Mouse (Mus musculus): Measurements from ENCODE around the gene Krt18.

Krt18 gene

GRCm38 (mm10) chr15:102010569-102011245, 17.3 kb upstream of the Krt18 start:
- no peak for DNase-seq (ENCODE audit: low spot score)

- DNase-seq (ENCODE audit: low spot score): no peak
Measured at GRCm38 (mm10) chr15:102012260-102012765, 15.7 kb upstream of the Krt18 start.

- DNase-seq (ENCODE audit: low spot score): no peak
Measured at GRCm38 (mm10) chr15:102013651-102014050, 14.3 kb upstream of the Krt18 start.

GRCm38 (mm10) chr15:102014848-102015247, 13.1 kb upstream of the Krt18 start:
- no peak for DNase-seq (ENCODE audit: low spot score)

DNA sequence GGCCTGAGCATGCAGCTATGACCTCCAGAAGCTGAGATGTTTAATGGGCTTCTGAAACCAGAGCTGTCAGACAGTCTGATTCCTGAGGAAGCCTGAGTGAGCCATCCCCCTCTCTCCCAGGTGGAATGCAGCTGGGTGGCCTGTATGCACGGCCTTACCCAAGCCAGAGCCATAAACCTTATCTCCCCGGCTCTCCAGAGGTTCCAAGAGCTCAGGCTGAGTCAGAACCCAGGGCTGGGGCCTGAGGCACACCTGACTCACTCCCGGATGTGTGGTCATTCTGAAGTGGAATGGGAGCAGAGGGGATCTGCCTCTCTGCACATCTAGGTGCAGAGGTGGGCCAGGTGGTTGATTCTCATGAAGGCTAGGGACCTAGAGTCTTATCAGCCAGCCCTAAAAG, 11.9 kb upstream of the Krt18 start:
- DNase-seq (ENCODE audit: low spot score): no peak

DNA sequence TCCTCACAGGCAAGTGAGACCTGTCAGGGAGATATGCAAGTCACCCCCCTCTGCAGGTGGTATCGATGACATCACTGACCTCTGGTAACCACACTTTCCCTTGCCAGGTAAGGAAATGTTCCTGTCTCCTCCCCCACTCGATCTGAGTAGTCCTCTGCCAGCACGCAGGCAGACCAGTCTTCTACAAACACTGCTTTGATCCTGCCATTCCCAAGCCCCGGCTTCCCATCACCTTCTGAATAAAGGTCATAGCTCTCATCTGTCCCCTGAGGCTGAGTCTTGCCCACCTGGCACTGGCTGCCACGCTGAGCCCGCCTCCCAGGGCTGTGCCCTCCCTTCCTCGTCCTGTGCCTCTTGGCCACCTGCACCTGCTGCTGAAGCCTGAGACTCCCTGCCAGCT, 11.2 kb upstream of the Krt18 start:
- DNase-seq (ENCODE audit: low spot score): no peak

GRCm38 (mm10) chr15:102017918-102018463, 10.0 kb upstream of the Krt18 start:
- no peak for DNase-seq (ENCODE audit: low spot score)

- no peak for DNase-seq (ENCODE audit: low spot score)
Measured at GRCm38 (mm10) chr15:102022481-102022880, 5.5 kb upstream of the Krt18 start.

DNA sequence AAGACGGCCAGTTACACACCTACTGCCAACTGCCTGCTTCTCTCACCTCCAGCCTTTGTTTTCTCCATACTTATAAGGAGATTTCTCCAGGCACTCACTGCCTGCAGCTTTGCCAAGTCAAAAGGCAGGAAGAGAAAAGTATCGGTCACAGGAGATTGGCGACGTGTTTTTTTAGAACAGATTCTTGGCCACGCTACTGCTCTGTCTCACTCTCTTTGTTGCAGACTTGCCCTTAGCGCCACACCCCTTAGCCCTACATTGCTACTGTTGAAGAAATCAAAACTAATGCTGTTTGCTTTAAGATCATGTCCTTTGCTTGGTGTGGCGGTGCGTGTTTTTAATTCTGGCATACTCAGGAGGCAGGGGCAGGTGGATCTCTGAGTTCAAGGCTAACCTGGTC, 4.1 kb upstream of the Krt18 start:
- no peak for DNase-seq (ENCODE audit: low spot score)

GRCm38 (mm10) chr15:102025136-102025872, 2.7 kb upstream of the Krt18 start:
- DNase-seq (ENCODE audit: low spot score): no peak

DNA sequence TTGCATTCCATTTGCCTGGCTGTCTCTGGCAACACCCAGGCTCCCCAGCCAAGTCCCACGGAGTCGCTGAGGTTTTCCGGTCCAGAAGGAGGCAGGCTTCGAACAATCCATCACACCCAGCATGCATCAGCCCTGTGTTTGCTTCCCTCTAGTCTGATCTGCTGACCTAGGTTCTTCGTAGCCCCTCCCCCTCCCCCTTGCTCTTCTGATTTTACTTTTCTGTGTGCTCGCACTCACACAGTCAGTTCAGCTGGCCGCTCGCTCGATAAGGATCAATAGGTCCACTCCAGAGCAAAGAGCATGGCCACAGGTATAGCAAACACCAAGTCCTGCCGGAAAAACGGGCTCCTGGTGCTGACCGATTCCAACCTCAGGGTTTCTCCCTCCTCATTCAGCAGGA, 1.6 kb upstream of the Krt18 start:
- DNase-seq (ENCODE audit: low spot score): no peak

DNA sequence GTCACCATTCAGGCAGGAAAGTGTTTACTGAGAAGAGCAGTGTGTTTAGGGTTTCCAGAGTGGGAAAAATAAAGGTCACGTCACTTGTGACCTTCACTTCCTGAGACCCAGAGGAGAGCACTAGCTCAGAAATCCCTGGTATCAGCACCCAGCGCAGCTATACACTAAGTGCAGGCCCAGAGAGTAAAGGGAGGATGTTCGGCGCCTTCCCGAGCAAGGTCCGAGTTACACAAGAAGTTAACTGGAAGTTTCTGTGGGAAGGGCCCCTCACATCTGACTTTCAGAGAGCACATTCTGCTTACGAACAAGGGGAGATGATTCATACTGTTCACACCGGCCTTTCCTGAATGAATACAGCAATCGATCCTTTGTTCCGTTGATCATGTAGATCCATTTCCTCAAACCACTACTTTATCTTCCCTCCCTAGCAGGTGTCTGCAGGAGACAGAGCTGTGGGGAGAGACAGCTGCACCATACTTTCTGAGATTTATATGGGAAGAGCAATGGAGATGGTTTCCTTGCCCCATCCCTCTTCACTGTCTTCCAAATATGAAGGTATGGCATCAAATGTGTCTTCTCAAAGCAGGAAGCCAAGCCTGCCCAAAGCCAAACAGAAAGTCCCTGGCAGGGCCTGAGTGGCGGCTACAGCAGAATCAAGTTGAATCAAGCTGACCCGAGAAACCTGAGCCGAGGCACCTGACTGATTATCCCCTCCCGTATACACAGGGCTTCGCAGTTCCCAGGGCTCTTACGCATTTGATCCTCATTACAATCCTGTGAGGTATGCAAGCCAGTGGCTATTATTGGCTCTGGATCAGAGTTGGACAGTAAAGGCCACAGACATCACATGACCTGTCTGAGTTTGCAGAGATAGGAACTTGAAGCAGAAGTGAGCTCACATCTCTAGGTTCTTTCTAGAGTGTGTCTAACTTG, 6.4 kb downstream of the Krt18 start:
- DNase-seq (ENCODE audit: low spot score): no peak

- DNase-seq (ENCODE audit: low spot score): no peak
Measured at GRCm38 (mm10) chr15:102040277-102040676, 12.3 kb downstream of the Krt18 start.

DNA sequence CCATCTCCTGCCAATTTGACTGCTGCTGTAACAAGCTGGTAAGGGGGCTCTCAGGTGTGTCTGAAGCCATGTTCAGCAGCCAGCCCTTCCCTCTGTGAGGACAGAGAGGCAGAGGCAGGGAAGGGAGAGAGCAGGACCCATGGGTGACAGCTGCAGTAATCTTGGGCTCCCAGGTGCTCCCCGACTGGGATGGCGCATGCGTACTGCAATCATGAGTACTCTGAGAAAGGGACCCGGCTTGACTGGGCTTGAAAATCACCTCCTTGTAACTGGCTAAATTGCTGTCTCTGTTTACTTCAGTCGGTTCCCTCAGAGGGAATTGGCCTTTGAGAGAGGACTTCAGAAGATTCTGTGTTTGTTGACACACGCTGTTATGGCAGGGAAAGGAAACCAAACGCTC, 14.0 kb downstream of the Krt18 start:
- DNase-seq (ENCODE audit: low spot score): no peak

- DNase-seq (ENCODE audit: low spot score): no peak
Measured at GRCm38 (mm10) chr15:102044745-102045144, 16.8 kb downstream of the Krt18 start.

- DNase-seq (ENCODE audit: low spot score): no peak
Measured at GRCm38 (mm10) chr15:102045691-102046090, 17.7 kb downstream of the Krt18 start.

- DNase-seq (ENCODE audit: low spot score): no peak
Measured at GRCm38 (mm10) chr15:102048006-102048405, 20.0 kb downstream of the Krt18 start.

GRCm38 (mm10) chr15:102049871-102050270, 21.9 kb downstream of the Krt18 start:
- no peak for DNase-seq (ENCODE audit: low spot score)

- DNase-seq (ENCODE audit: low spot score): no peak
Measured at GRCm38 (mm10) chr15:102051920-102052683, 24.1 kb downstream of the Krt18 start.

DNA sequence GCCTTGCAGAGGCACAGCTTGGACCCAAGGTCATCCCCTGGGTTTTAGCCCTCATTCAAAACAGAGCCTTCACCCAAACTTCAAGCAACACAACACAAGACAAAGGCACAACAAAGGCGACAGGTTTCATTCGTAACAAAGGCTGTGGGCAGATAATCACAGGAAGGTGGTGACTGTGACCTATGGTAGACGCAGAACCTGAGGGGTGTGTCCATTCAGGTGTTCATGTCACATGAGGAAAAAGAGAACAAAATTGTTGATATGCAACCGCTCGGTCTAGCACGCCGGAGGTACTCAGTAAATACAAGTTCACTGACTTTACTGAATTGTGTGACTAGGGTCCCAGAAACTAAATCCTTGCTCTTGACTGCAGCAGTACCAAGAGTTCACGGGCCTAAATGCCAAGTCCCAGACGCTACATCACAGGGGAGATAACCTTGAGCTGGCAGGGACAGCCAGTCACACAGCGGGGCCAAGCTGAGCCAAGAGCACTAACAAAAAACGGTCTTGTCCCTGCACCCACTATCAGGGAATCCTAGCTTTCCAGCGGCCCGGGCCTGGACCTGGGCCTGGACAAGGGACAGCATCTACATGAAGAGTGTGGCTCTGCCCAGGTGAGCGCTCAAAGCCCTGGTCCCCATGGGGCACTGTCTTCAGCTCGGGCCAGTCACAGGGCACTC, 28.7 kb downstream of the Krt18 start:
- no peak for DNase-seq (ENCODE audit: low spot score)

All from urinary bladder, postnatal 10 days (tissue).